Mouse (Mus musculus) lung, embryonic 16.5 days (tissue): Measurements from ENCODE around the gene Hist2h3c2. TPM values are rescaled to one million over a fixed set of nuclear protein-coding genes. Genes with fewer than 3 reads are reported as not detected.

Experiments used
- ATAC-seq: fragments of 200-750 bp; cut with Nextera tagmentation; 2 replicates; pipeline ENCODE4 v1.8.0; 2017; ENCODE audit warnings: low read depth, mild to moderate bottlenecking, moderate library complexity
- H3K27ac ChIP-seq: fragments of 300-500 bp; sonication (generic); 2 replicates; pipeline ENCODE4 v1.5.1; 2014; ENCODE audit warnings: mild to moderate bottlenecking, control low read depth, low read length
- H3K27me3 ChIP-seq: fragments of 300-500 bp; sonication (generic); 2 replicates; pipeline ENCODE4 v1.6.1; 2014; ENCODE audit warnings: low read depth, low read length, mixed read lengths; ENCODE audit not compliant: control insufficient read depth, insufficient read depth
- H3K36me3 ChIP-seq: fragments of 300-500 bp; sonication (generic); 2 replicates; pipeline ENCODE4 v1.6.1; 2014; ENCODE audit warnings: low read length; ENCODE audit not compliant: control insufficient read depth, insufficient read depth
- H3K4me1 ChIP-seq: fragments of 300-500 bp; sonication (generic); replicated peaks from 2 replicates; pipeline ENCODE4 v1.6.1; 2014; ENCODE audit warnings: low read length, mixed read lengths; ENCODE audit not compliant: control insufficient read depth, insufficient read depth
- H3K4me2 ChIP-seq: fragments of 300-500 bp; sonication (generic); 2 replicates; pipeline ENCODE4 v1.6.1; 2014; ENCODE audit warnings: low read depth, low read length, control low read depth
- H3K4me3 ChIP-seq: fragments of 300-500 bp; sonication (generic); 2 replicates; pipeline ENCODE4 v1.5.1; 2014; ENCODE audit warnings: mild to moderate bottlenecking, low read length, control low read depth
- H3K9ac ChIP-seq: fragments of 300-500 bp; sonication (generic); 2 replicates; pipeline ENCODE4 v1.6.1; 2014; ENCODE audit warnings: low read length, control low read depth
- H3K9me3 ChIP-seq: fragments of 300-500 bp; sonication (generic); 2 replicates; pipeline ENCODE4 v1.6.1; 2016; ENCODE audit warnings: low read length; ENCODE audit not compliant: control insufficient read depth
- WGBS: fragments of 180-500 bp; shearing (Covaris S2); extraction: QIAGEN DNeasy Blood & Tissue Kit; methylation state at CpG from one replicate; pipeline ENCODE4 v1.1.7; 2014; 5-methylcytosine and 5-hydroxymethylcytosine counted together
- polyA plus RNA-seq: library from polyadenylated mRNA; unstranded; fragments of >200 nt; fragmentation: Nextera tagmentation; extraction: Ambion mirVana; gene quantifications from 2 replicates; pipeline ENCODE4 v1.2.1, GENCODE M21; 2015

Hist2h3c2 gene
- polyA plus RNA-seq, 1 experiment from 2014 or later = 3.6 TPM

DNA sequence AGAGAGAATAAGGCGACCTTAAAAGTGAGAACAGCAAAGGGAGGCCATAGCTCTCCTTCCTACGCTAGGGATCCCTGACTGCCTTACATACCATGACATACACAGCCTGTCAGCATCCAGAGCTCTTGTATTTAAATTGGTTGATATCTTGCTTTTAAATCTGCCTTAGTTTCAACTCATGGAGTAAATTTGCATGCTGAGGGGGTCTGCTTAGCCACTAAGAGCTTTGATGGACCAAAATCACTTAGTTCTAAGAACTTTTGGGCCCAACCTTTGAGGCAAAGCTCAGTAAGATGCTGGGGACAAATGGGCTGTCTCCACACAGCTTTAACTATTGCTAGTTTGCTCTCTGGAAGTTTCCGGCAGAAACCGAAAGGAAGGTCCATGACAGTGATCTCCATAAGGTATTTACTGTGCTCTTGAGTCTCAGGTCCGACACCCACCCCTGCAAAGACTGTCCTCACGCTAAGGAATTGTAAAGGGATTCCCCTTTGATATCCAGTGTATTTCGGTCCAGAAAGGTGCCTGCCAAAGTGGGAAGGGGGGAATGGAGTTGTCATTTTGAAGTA, 1.5 kb downstream of the Hist2h3c2 start:
- Histone ChIP-seq H3K27me3 (no peaks in the 10 kb centered on the region), H3K27ac (peak overlapping the region; percentile 84), H3K4me3 (peak overlapping the region; percentile 62), H3K4me2 (peak overlapping the region; percentile 68), H3K36me3 (no peaks in the 10 kb centered on the region), H3K9ac (peak overlapping the region; percentile 75), H3K4me1 (peaks cover 23% of the 10 kb centered on the region), H3K9me3 (no peaks in the 10 kb centered on the region)
- no peak for ATAC-seq
- WGBS = 5% methylated on average over 7 of the region's 7 CpGs

- peak overlapping the region; percentile 75 for H3K9ac ChIP-seq
- peak overlapping the region; percentile 62 for H3K4me3 ChIP-seq
- WGBS = 65% methylated on average over 4 of the region's 4 CpGs
- no peak for ATAC-seq
- H3K27ac ChIP-seq = peak overlapping the region; percentile 84
- no peaks in the 10 kb centered on the region for H3K9me3 ChIP-seq
- no peaks in the 10 kb centered on the region for H3K36me3 ChIP-seq
- H3K4me1 ChIP-seq = peaks cover 23% of the 10 kb centered on the region
- H3K27me3 ChIP-seq = no peaks in the 10 kb centered on the region
- peak overlapping the region; percentile 68 for H3K4me2 ChIP-seq
Observed at GRCm38 (mm10) chr3:96236834-96237334, 2.0 kb downstream of the Hist2h3c2 start.

DNA sequence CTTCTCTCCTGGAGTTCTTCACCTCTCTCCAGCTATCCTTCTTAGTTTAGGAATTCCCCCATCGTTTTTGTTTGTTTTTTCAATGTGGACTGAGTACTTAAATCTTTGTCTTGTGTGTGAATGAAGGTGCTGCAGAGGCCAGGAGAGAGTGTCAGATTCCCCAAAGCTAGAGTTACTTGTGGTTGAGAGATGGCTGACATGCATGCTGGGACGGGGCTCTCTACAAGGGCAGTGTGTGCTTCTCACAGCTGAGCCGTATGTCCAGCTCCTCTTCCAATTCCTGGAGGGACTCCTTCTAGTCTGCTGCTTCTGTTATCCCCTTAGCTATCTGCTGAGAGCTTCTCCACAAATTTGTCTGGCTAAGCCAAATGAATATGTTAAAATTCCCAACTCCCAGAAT, 3.1 kb downstream of the Hist2h3c2 start:
- H3K27ac ChIP-seq = no peak overlapping the region

GRCm38 (mm10) chr3:96234914-96235313, 4.0 kb downstream of the Hist2h3c2 start:
- Histone ChIP-seq H3K27ac (no peak overlapping the region), H3K9me3 (no peaks in the 10 kb centered on the region), H3K36me3 (no peaks in the 10 kb centered on the region), H3K4me3 (no peak overlapping the region), H3K4me2 (no peak overlapping the region), H3K9ac (no peak overlapping the region), H3K4me1 (peaks cover 18% of the 10 kb centered on the region), H3K27me3 (no peaks in the 10 kb centered on the region)
- WGBS = 92% methylated on average over 2 of the region's 2 CpGs
- no peak for ATAC-seq

More for the DNA sequence above, 3.1 kb downstream of the Hist2h3c2 start:
- H3K9ac ChIP-seq = no peak overlapping the region
- WGBS = 26% methylated on average over 3 of the region's 3 CpGs
- H3K4me1 ChIP-seq = peaks cover 20% of the 10 kb centered on the region
- H3K9me3 ChIP-seq = no peaks in the 10 kb centered on the region
- no peaks in the 10 kb centered on the region for H3K36me3 ChIP-seq
- no peak overlapping the region for H3K4me3 ChIP-seq
- H3K27me3 ChIP-seq = no peaks in the 10 kb centered on the region
- no peak overlapping the region for H3K4me2 ChIP-seq
- ATAC-seq = no peak

DNA sequence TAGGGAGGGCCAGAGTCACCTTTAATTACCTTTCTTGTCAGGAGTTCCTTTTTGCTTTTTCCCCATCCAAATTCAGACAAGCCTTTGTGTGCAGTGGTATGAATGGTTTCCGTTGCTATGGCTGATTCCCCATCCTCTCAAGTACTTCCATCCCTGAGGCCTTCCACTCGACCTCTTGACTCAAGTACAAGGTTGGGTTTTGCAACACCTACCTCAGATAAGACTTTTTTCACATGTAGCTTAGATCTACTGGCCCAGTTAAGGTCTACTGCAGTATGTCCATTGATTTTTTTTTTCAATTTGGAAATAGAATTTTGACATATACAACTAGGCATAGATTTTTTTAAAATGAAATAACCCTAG, 7.2 kb downstream of the Hist2h3c2 start:
- H3K4me1 ChIP-seq = peaks cover 7% of the 10 kb centered on the region
- 37% methylated on average over 2 of the region's 2 CpGs for WGBS
- peak; percentile 44; the same call in 1 of the 2 replicates for ATAC-seq

DNA sequence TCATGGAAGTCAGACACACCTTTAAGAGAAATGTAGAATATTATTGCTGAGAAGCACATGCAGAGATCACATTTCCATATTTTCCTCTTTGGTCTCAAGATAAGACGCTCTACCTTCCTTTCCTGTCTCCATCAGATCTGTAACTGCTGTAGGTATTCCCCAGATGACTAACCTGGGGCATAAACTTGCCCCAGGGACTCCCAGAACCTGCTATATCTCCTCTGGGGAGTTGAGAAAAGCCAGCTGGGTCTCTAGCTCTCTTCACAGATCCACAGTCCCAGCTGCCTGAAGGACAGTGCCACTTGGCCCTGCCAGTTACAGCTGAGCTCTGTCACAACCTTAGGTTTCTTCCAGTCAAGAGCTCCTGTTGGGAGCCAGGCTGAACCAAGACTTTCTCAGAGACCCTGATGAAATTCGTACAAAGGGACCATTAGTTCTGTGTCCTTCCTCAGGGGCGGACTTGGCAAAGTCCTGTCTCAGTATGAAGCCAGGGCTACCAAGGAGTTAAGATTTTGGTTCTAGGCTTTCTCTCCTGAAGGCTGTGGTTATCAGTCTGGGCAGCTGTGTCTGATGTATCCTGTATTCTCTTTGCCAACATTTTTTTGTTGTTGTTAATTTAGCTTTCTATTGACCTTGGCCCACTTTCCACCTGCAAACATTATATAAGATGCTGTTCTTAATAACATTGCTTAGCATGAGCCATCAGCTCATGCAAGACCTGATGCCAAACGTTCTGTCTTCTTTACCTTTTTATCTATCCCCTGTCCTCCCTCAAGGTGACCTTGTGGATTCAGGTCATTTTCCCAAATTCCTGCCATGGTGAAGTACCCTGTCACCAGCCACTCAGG, 7.8 kb downstream of the Hist2h3c2 start:
- Histone ChIP-seq H3K4me1 (peaks cover 4% of the 10 kb centered on the region), H3K27ac (no peak overlapping the region), H3K27me3 (no peaks in the 10 kb centered on the region), H3K9ac (no peak overlapping the region), H3K9me3 (no peaks in the 10 kb centered on the region), H3K36me3 (no peaks in the 10 kb centered on the region), H3K4me2 (no peak overlapping the region), H3K4me3 (no peak overlapping the region)
- WGBS = 57% methylated on average over 4 of the region's 4 CpGs
- no peak for ATAC-seq

More for the DNA sequence above, 7.2 kb downstream of the Hist2h3c2 start:
- Histone ChIP-seq H3K9ac (no peak overlapping the region), H3K4me2 (no peak overlapping the region), H3K4me3 (no peak overlapping the region), H3K9me3 (no peaks in the 10 kb centered on the region), H3K36me3 (no peaks in the 10 kb centered on the region), H3K27me3 (no peaks in the 10 kb centered on the region), H3K27ac (no peak overlapping the region)

DNA sequence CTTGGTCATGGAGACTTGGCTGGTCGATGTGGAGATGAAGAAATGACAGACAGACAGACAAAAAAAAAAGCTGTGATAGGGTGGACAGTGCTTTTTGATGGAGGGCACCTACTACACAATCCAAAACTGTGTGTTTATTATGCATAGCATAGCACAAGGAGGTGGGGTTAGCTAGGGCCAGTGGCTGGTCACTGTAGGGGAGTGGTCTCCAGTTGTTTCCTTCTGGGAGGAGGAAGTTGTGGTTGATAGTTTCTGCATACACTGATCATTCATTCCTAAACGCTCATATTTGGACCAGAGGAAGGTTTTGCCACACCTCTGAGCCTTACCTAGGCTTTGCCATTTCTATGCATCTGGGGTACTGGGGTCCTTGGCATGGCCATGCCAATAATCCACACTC, 8.5 kb downstream of the Hist2h3c2 start:
- Histone ChIP-seq H3K9me3 (no peaks in the 10 kb centered on the region), H3K4me2 (no peak overlapping the region), H3K27ac (no peak overlapping the region), H3K36me3 (no peaks in the 10 kb centered on the region), H3K4me1 (peaks cover 4% of the 10 kb centered on the region), H3K9ac (no peak overlapping the region), H3K27me3 (no peaks in the 10 kb centered on the region), H3K4me3 (no peak overlapping the region)
- 77% methylated on average over 2 of the region's 2 CpGs for whole genome bisulfite sequencing
- no peak for ATAC-seq

DNA sequence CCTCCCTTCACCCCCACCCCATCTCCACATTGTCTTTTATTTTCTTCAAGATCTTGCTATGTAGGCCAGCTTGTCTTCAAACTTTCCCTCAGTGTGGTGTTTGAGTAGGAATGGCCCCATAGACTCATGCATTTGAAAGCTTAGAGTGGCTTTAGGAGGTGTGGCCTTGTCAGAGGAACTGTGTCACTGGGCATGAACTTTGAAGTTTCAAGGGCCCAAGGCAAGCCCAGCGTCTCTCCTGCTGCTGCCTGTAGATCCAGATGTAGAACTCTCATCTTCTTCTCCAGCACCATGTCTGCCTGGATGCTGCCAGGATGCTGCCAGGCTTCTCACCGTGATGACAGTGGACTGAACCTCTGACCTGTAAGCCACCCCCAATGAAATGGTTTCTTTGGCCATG, 10.1 kb downstream of the Hist2h3c2 start:
- Histone ChIP-seq H3K27me3 (no peaks in the 10 kb centered on the region), H3K9ac (no peak overlapping the region), H3K27ac (no peak overlapping the region), H3K36me3 (no peaks in the 10 kb centered on the region), H3K4me3 (no peak overlapping the region), H3K4me1 (peaks cover 4% of the 10 kb centered on the region), H3K9me3 (no peaks in the 10 kb centered on the region), H3K4me2 (no peak overlapping the region)
- 55% methylated on average over 2 of the region's 2 CpGs for WGBS
- ATAC-seq = no peak
